Mouse (Mus musculus): Measurements from ENCODE around the gene Klhl31. TPM values are rescaled to one million over a fixed set of nuclear protein-coding genes. Genes with fewer than 3 reads are reported as not detected.

Klhl31 gene
- 0.14 and 0.20 TPM in 2 replicates for polyA plus RNA-seq (2015; fragmentation: Nextera tagmentation; extraction: Ambion mirVana)

GRCm38 (mm10) chr9:77636450-77636951 lies at the start of gene Klhl31:
Gene Klhl31, plus strand, starts transcription at chr9:77636500.
- no peak for ATAC-seq
- H3K9me3 ChIP-seq (replicated peaks; ENCODE audit: control insufficient read depth, low read length, poor library complexity, severe bottlenecking) = no peaks in the 10 kb centered on the region
- WGBS = 64% methylated on average over 10 of the region's 10 CpGs
- H3K27ac ChIP-seq (ENCODE audit: low read length) = no peak within 1 kb of the TSS
- H3K27me3 ChIP-seq (ENCODE audit: control insufficient read depth, insufficient read depth, low read depth, low read length) = no peaks in the 10 kb centered on the region
- no peaks in the 10 kb centered on the region for H3K36me3 ChIP-seq (ENCODE audit: control insufficient read depth, insufficient read depth, low read length)
- no peak within 1 kb of the TSS for H3K4me2 ChIP-seq (ENCODE audit: low read length)
- H3K4me3 ChIP-seq (ENCODE audit: low read depth, low read length) = no peak within 1 kb of the TSS
- no peaks in the 10 kb centered on the region for H3K4me1 ChIP-seq (ENCODE audit: control insufficient read depth, insufficient read depth, low read length)
- no peak within 1 kb of the TSS for H3K9ac ChIP-seq (ENCODE audit: low read depth, low read length)

DNA sequence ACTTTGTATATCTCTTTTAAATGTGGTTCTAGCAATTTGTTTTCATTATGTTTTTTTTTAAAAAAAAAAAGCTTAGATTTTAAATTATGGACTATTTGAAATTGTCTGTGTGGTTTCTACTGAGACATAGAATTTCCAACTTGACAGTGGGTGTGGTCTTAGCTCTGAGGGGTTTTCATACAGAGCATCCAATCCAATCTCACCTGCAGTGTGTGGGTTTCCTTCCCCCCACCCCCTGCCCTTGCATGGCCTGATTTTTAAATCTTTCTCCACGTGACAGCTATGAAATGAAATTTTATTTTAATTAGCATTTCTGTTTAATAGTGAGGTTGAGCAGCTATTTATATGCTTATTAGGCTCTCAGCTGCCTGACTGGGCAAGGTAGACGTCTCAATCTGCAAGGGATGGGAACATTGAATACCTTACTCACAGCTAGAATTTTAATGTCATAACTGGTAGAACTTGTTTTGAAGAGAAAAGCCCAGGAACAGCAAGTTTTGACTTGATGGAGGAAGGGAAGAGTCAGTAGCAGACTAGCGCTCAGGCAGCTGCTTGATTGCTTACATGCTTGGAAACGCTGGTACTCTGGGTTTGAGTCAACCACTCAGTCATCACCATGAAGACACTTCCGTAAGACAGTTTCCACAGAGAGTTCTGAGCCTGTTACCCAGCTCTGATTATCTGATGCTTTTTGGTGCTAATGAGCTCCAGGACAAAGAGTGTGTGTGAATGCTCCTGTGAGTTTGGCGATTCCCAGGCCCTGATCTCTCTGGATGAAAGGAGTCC lies 49.3 kb upstream of the Klhl31 start:
- Histone ChIP-seq H3K9ac (ENCODE audit: low read depth, low read length) (no peak overlapping the region), H3K9me3 (replicated peaks; ENCODE audit: control insufficient read depth, low read length, poor library complexity, severe bottlenecking) (no peaks in the 10 kb centered on the region), H3K27me3 (ENCODE audit: control insufficient read depth, insufficient read depth, low read depth, low read length) (no peaks in the 10 kb centered on the region), H3K4me3 (ENCODE audit: low read depth, low read length) (no peak overlapping the region), H3K4me1 (ENCODE audit: control insufficient read depth, insufficient read depth, low read length) (peaks cover 2% of the 10 kb centered on the region; the same call in 1 of the 2 replicates), H3K36me3 (ENCODE audit: control insufficient read depth, insufficient read depth, low read length) (no peaks in the 10 kb centered on the region), H3K4me2 (ENCODE audit: low read length) (no peak overlapping the region), H3K27ac (ENCODE audit: low read length) (no peak overlapping the region)
- 37% methylated on average over 6 of the region's 6 CpGs for WGBS
- ATAC-seq = no peak

- Histone ChIP-seq H3K27ac (ENCODE audit: low read length) (no peak overlapping the region), H3K36me3 (ENCODE audit: control insufficient read depth, insufficient read depth, low read length) (no peaks in the 10 kb centered on the region), H3K27me3 (ENCODE audit: control insufficient read depth, insufficient read depth, low read depth, low read length) (no peaks in the 10 kb centered on the region), H3K4me2 (ENCODE audit: low read length) (no peak overlapping the region), H3K9ac (ENCODE audit: low read depth, low read length) (no peak overlapping the region), H3K4me1 (ENCODE audit: control insufficient read depth, insufficient read depth, low read length) (peaks cover 2% of the 10 kb centered on the region; the same call in 1 of the 2 replicates), H3K4me3 (ENCODE audit: low read depth, low read length) (no peak overlapping the region), H3K9me3 (replicated peaks; ENCODE audit: control insufficient read depth, low read length, poor library complexity, severe bottlenecking) (no peaks in the 10 kb centered on the region)
- no peak for ATAC-seq
- 65% methylated on average over 7 of the region's 7 CpGs for WGBS
Observed at GRCm38 (mm10) chr9:77587616-77588015, 48.7 kb upstream of the Klhl31 start.

DNA sequence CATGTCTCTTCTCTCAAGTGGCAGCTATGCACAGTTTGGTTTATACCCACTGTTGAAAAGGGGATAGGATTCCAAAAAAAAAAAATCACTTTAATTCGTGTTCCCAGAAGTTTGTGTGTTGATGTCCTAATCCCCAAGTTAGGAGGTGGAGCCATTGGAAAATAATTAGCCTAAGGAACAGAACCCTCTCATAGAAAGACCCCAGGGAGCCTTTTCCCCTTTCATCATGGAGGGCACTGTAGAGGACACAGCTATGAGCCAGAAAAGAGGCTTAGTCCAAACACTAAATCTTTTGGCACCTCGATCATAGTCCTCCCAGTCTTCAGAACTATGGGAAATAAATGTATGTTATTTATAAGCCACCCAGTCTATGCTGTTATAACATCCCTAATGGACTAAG lies 46.8 kb upstream of the Klhl31 start:
- H3K9ac ChIP-seq (ENCODE audit: low read depth, low read length) = no peak overlapping the region
- ATAC-seq = no peak

DNA sequence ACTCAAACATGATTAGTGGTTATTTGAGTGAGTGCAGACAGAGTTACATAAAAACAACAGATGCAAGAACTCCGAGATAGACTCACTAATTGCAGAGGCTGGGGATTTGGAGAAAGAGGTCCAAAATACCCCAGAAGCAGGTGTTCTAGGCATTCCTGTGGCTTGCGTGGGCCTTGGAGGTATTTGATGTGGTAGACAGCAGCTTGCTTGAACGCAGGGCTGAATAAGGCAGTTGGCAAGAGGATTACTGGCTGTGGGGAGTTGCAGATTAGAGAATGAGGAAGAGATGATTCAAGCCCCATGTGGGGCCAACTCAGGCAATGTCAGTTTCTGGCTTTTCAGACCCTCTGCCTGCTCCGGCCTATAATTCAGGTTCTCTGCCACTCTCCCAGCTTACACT lies 43.9 kb upstream of the Klhl31 start:
- WGBS = 48% methylated on average over 4 of the region's 4 CpGs
- ATAC-seq = no peak
- Histone ChIP-seq H3K27ac (ENCODE audit: low read length) (no peak overlapping the region), H3K9ac (ENCODE audit: low read depth, low read length) (no peak overlapping the region), H3K9me3 (replicated peaks; ENCODE audit: control insufficient read depth, low read length, poor library complexity, severe bottlenecking) (no peaks in the 10 kb centered on the region), H3K4me3 (ENCODE audit: low read depth, low read length) (no peak overlapping the region), H3K4me2 (ENCODE audit: low read length) (no peak overlapping the region), H3K36me3 (ENCODE audit: control insufficient read depth, insufficient read depth, low read length) (no peaks in the 10 kb centered on the region), H3K27me3 (ENCODE audit: control insufficient read depth, insufficient read depth, low read depth, low read length) (no peaks in the 10 kb centered on the region), H3K4me1 (ENCODE audit: control insufficient read depth, insufficient read depth, low read length) (peaks cover 6% of the 10 kb centered on the region)

More for the DNA sequence above, 46.8 kb upstream of the Klhl31 start:
- 23% methylated on average over 2 of the region's 2 CpGs for WGBS
- Histone ChIP-seq H3K36me3 (ENCODE audit: control insufficient read depth, insufficient read depth, low read length) (no peaks in the 10 kb centered on the region), H3K27ac (ENCODE audit: low read length) (no peak overlapping the region), H3K4me3 (ENCODE audit: low read depth, low read length) (no peak overlapping the region), H3K4me2 (ENCODE audit: low read length) (no peak overlapping the region), H3K9me3 (replicated peaks; ENCODE audit: control insufficient read depth, low read length, poor library complexity, severe bottlenecking) (no peaks in the 10 kb centered on the region), H3K27me3 (ENCODE audit: control insufficient read depth, insufficient read depth, low read depth, low read length) (no peaks in the 10 kb centered on the region), H3K4me1 (ENCODE audit: control insufficient read depth, insufficient read depth, low read length) (peaks cover 2% of the 10 kb centered on the region; the same call in 1 of the 2 replicates)

DNA sequence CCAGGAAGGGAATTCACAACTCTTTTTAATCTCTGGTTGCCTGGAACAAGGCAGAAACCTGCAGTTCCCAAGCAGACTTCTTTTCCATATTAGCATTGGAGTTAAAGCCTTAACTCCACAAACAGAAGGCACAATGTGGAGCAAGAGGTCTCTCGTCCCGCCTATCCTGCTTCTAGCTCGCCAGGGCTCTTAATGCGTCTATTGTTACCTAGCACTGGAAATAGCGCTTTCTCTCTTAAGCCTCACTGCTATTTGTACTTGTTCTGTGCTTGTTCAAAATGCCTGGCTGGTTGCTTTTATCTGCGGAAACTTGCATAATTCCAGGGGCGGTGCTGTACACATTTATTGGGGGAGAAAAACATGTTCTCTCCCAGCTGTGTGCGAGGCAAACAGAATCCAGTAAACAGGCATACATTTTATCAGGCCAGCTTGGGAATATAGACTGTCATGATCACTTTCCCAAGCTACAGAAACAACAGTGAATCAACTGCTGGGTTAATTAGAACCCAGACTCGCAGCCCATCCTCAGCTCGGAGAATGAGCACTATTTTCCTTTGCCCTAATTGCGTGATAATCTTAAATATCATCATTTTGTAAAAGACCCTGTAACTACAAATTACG lies 41.2 kb upstream of the Klhl31 start:
- ATAC-seq = peak; percentile 37; the same call in 1 of the 2 replicates
- Histone ChIP-seq H3K27ac (ENCODE audit: low read length) (no peak overlapping the region; the same call in 1 of the 2 replicates), H3K36me3 (ENCODE audit: control insufficient read depth, insufficient read depth, low read length) (no peaks in the 10 kb centered on the region), H3K4me3 (ENCODE audit: low read depth, low read length) (no peak overlapping the region), H3K9me3 (replicated peaks; ENCODE audit: control insufficient read depth, low read length, poor library complexity, severe bottlenecking) (no peaks in the 10 kb centered on the region), H3K27me3 (ENCODE audit: control insufficient read depth, insufficient read depth, low read depth, low read length) (no peaks in the 10 kb centered on the region), H3K4me1 (ENCODE audit: control insufficient read depth, insufficient read depth, low read length) (peaks cover 6% of the 10 kb centered on the region), H3K9ac (ENCODE audit: low read depth, low read length) (peak overlapping the region; percentile 10; the same call in 1 of the 2 replicates), H3K4me2 (ENCODE audit: low read length) (peak overlapping the region; percentile 29)
- 21% methylated on average over 12 of the region's 12 CpGs for WGBS

- Histone ChIP-seq H3K9me3 (replicated peaks; ENCODE audit: control insufficient read depth, low read length, poor library complexity, severe bottlenecking) (no peaks in the 10 kb centered on the region), H3K4me1 (ENCODE audit: control insufficient read depth, insufficient read depth, low read length) (peaks cover 6% of the 10 kb centered on the region), H3K27me3 (ENCODE audit: control insufficient read depth, insufficient read depth, low read depth, low read length) (no peaks in the 10 kb centered on the region), H3K27ac (ENCODE audit: low read length) (no peak overlapping the region), H3K9ac (ENCODE audit: low read depth, low read length) (no peak overlapping the region), H3K36me3 (ENCODE audit: control insufficient read depth, insufficient read depth, low read length) (no peaks in the 10 kb centered on the region), H3K4me3 (ENCODE audit: low read depth, low read length) (no peak overlapping the region), H3K4me2 (ENCODE audit: low read length) (no peak overlapping the region)
- no peak for ATAC-seq
- 28% methylated on average over 7 of the region's 7 CpGs for WGBS
Observed at GRCm38 (mm10) chr9:77596355-77596754, 39.9 kb upstream of the Klhl31 start.

GRCm38 (mm10) chr9:77598560-77598959 lies 37.7 kb upstream of the Klhl31 start:
- Histone ChIP-seq H3K4me2 (ENCODE audit: low read length) (no peak overlapping the region), H3K27me3 (ENCODE audit: control insufficient read depth, insufficient read depth, low read depth, low read length) (no peaks in the 10 kb centered on the region), H3K4me1 (ENCODE audit: control insufficient read depth, insufficient read depth, low read length) (peaks cover 6% of the 10 kb centered on the region), H3K9ac (ENCODE audit: low read depth, low read length) (no peak overlapping the region), H3K27ac (ENCODE audit: low read length) (no peak overlapping the region), H3K9me3 (replicated peaks; ENCODE audit: control insufficient read depth, low read length, poor library complexity, severe bottlenecking) (no peaks in the 10 kb centered on the region), H3K36me3 (ENCODE audit: control insufficient read depth, insufficient read depth, low read length) (no peaks in the 10 kb centered on the region), H3K4me3 (ENCODE audit: low read depth, low read length) (no peak overlapping the region)
- ATAC-seq = no peak
- WGBS = 40% methylated on average over 3 of the region's 3 CpGs

Measured in midbrain, embryonic 16.5 days (tissue).